In genomic region chr8:124661781-124662180, GRCm38 (mm10) we compare ENCODE assay signal across 7 mouse cellular contexts. TPM values are rescaled to one million over a fixed set of nuclear protein-coding genes. Genes with fewer than 3 reads are reported as not detected.
DNase-seq lines count a peak whose midpoint lies in the region; ATAC-seq and TF ChIP-seq lines count a peak whose summit lies in the region.

No protein-coding gene starts in this region.

- H3K4me1 ChIP-seq in forebrain, embryonic 13.5 days: peaks cover 50% of the 10 kb centered on the region
- peaks cover 13% of the 10 kb centered on the region for H3K4me1 ChIP-seq in intestine, postnatal 0 days (replicated peaks; ENCODE audit: control insufficient read depth, insufficient read depth, low read length)
- H3K4me1 ChIP-seq in midbrain, postnatal 0 days (ENCODE audit: insufficient read depth, low read length): peaks cover 21% of the 10 kb centered on the region; the same call in 1 of the 2 replicates

- H3K4me2 ChIP-seq in forebrain, embryonic 13.5 days: peak overlapping the region; percentile 83
- H3K4me2 ChIP-seq in intestine, postnatal 0 days (replicated peaks; ENCODE audit: low read depth): peak overlapping the region; percentile 93
- peak overlapping the region; percentile 76 for H3K4me2 ChIP-seq in midbrain, postnatal 0 days (ENCODE audit: low read depth, low read length, poor library complexity, severe bottlenecking)

- peak overlapping the region; percentile 87 for H3K9ac ChIP-seq in forebrain, embryonic 13.5 days
- H3K9ac ChIP-seq in intestine, postnatal 0 days (ENCODE audit: low read depth, low read length): peak overlapping the region; percentile 91
- peak overlapping the region; percentile 85 for H3K9ac ChIP-seq in midbrain, postnatal 0 days (replicated peaks; ENCODE audit: low read length, poor library complexity, severe bottlenecking)

- H3K4me3 ChIP-seq in forebrain, embryonic 13.5 days: peak overlapping the region; percentile 79
- peak overlapping the region; percentile 85 for H3K4me3 ChIP-seq in intestine, postnatal 0 days (ENCODE audit: low read depth, low read length)
- H3K4me3 ChIP-seq in midbrain, postnatal 0 days (ENCODE audit: low read depth, low read length): peak overlapping the region; percentile 93

- H3K27ac ChIP-seq in forebrain, embryonic 13.5 days: no peak overlapping the region
- H3K27ac ChIP-seq in intestine, postnatal 0 days (ENCODE audit: low read depth, low read length): no peak overlapping the region
- H3K27ac ChIP-seq in midbrain, postnatal 0 days (ENCODE audit: low read depth, low read length): peak overlapping the region; percentile 91; the same call in 1 of the 2 replicates

- H3K27me3 ChIP-seq in forebrain, embryonic 13.5 days: no peaks in the 10 kb centered on the region
- H3K27me3 ChIP-seq in intestine, postnatal 0 days (replicated peaks; ENCODE audit: control insufficient read depth, insufficient read depth, low read length): no peaks in the 10 kb centered on the region
- H3K27me3 ChIP-seq in midbrain, postnatal 0 days (ENCODE audit: insufficient read depth, low read length): no peaks in the 10 kb centered on the region

- 61% methylated on average over 9 of the region's 9 CpGs for WGBS in forebrain, embryonic 13.5 days
- 33% methylated on average over 9 of the region's 9 CpGs for WGBS in intestine, postnatal 0 days
- WGBS in midbrain, postnatal 0 days: 42% methylated on average over 9 of the region's 9 CpGs

- no peak for ATAC-seq in forebrain, embryonic 13.5 days
- no peak for ATAC-seq in intestine, postnatal 0 days
- no peak for ATAC-seq in midbrain, postnatal 0 days (ENCODE audit: low FRiP score)

- DNase-seq in right cerebral cortex, adult 2 months (ENCODE audit: low spot score in 2 of 2): peak; percentile 69 to 72
- DNase-seq in right cerebral cortex, postnatal 4 days: no peak
- no peak for DNase-seq in midbrain, postnatal 0 days (ENCODE audit: low spot score)
- DNase-seq in embryo, embryonic 9.5 days (ENCODE audit: extremely low spot score): no peak
- DNase-seq in embryo, embryonic 11 days: no peak

- TF ChIP-seq CTCF in intestine, postnatal 0 days (IDR thresholded peaks at IDR 0.05; ENCODE audit: low read depth): no peak
- TF ChIP-seq CTCF in midbrain, postnatal 0 days (IDR thresholded peaks at IDR 0.05): no peak

- no peaks in the 10 kb centered on the region for H3K9me3 ChIP-seq in forebrain, embryonic 13.5 days (replicated peaks)
- H3K9me3 ChIP-seq in intestine, postnatal 0 days (ENCODE audit: control insufficient read depth): no peaks in the 10 kb centered on the region
- H3K9me3 ChIP-seq in midbrain, postnatal 0 days (ENCODE audit: low read length): no peaks in the 10 kb centered on the region

- peaks cover 2% of the 10 kb centered on the region for H3K36me3 ChIP-seq in forebrain, embryonic 13.5 days (ENCODE audit: poor library complexity, severe bottlenecking)
- no peaks in the 10 kb centered on the region for H3K36me3 ChIP-seq in intestine, postnatal 0 days (ENCODE audit: control insufficient read depth, insufficient read depth)
- H3K36me3 ChIP-seq in midbrain, postnatal 0 days (ENCODE audit: insufficient read depth, low read length): no peaks in the 10 kb centered on the region

RNA-seq across cellular contexts. Expression of gene 2310022B05Rik, which starts 1.4 kb away (rescaled TPM):
- 18.0 and 19.2 TPM in 2 replicates for polyA plus RNA-seq in forebrain, embryonic 13.5 days (2015; fragmentation: Nextera tagmentation; extraction: Ambion mirVana)
- 22.1 and 22.6 TPM in 2 replicates for polyA plus RNA-seq in intestine, postnatal 0 days (2015; fragmentation: Nextera tagmentation; extraction: Ambion mirVana)
- total RNA-seq in midbrain, postnatal 0 days (2014; rRNA removed): 87.6 and 88.0 TPM in 2 replicates
- 30.1 and 31.4 TPM in 2 replicates for polyA plus RNA-seq in midbrain, postnatal 0 days (2015; fragmentation: Nextera tagmentation; extraction: Ambion mirVana)

Comparison
In these comparisons a context has a peak if more than half of its experiments do, and no peak if none do; other contexts are left out.
1. DNase-seq: peak in right cerebral cortex, adult 2 months (2 of 2); none in right cerebral cortex, postnatal 4 days (single experiment), midbrain, postnatal 0 days (single experiment), embryo, embryonic 9.5 days (single experiment) and embryo, embryonic 11 days (single experiment).
2. Peak in every context shown above with its lines, with median percentiles within 50 percentile points of each other: H3K4me2 ChIP-seq, H3K4me3 ChIP-seq and H3K9ac ChIP-seq.